Mouse (Mus musculus) MEL (cell line): ENCODE measurements around the gene Bsn. TPM values are rescaled to one million over a fixed set of nuclear protein-coding genes. Genes with fewer than 3 reads are reported as not detected.

Experiments used
- DNase-seq: peaks from one replicate; pipeline ENCODE4 v3.0.0; 2011; ENCODE audit warnings: low read depth, low spot score
- H3K27ac ChIP-seq: 2 replicates; pipeline ENCODE4 v1.5.1; 2012; ENCODE audit warnings: low read depth, mild to moderate bottlenecking, control low read depth, low read length, moderate library complexity; ENCODE audit not compliant: control insufficient read depth
- H3K27me3 ChIP-seq, 2 experiments: fragments of 150-350 bp in 1 of 2; sonication (generic) in 1 of 2; 2 replicates each; pipeline ENCODE4 v1.6.1; 2012; ENCODE audit warnings: low read length in 2 of 2, mild to moderate bottlenecking in 2 of 2, improper control_type of control experiment in 1 of 2, moderate library complexity in 1 of 2; ENCODE audit not compliant: insufficient read depth in 2 of 2, control insufficient read depth in 1 of 2
- H3K36me3 ChIP-seq, 2 experiments: 2 replicates each; pipeline ENCODE4 v1.6.1; 2012 to 2014; ENCODE audit warnings: low read length in 2 of 2, improper control_type of control experiment in 1 of 2, inconsistent platforms in 1 of 2, mild to moderate bottlenecking in 1 of 2; ENCODE audit not compliant: insufficient read depth in 2 of 2, control insufficient read depth in 1 of 2
- H3K4me1 ChIP-seq, 2 experiments: fragments of 150-350 bp in 1 of 2; sonication (generic) in 1 of 2; 2 replicates each; pipeline ENCODE4 v1.6.1; 2012; ENCODE audit warnings: low read length in 2 of 2, improper control_type of control experiment in 1 of 2, mild to moderate bottlenecking in 1 of 2; ENCODE audit not compliant: insufficient read depth in 2 of 2, control insufficient read depth in 1 of 2
- H3K4me3 ChIP-seq, 2 experiments: fragments of 150-350 bp in 1 of 2; sonication (generic) in 1 of 2; 2 replicates each; pipeline ENCODE4 v1.5.1; 2012; ENCODE audit warnings: low read depth in 2 of 2, low read length in 2 of 2, mild to moderate bottlenecking in 2 of 2, moderate library complexity in 2 of 2, control low read depth in 1 of 2, improper control_type of control experiment in 1 of 2; ENCODE audit not compliant: control insufficient read depth in 1 of 2, insufficient read depth in 1 of 2
- H3K79me2 ChIP-seq: 2 replicates; pipeline ENCODE4 v1.6.1; 2012; ENCODE audit warnings: mild to moderate bottlenecking, low read length, moderate library complexity; ENCODE audit not compliant: control insufficient read depth, poor library complexity, insufficient read depth
- H3K9ac ChIP-seq: 2 replicates; pipeline ENCODE4 v1.6.1; 2012; ENCODE audit warnings: low read depth, mild to moderate bottlenecking, control low read depth, low read length, moderate library complexity; ENCODE audit not compliant: control insufficient read depth, poor library complexity, severe bottlenecking
- H3K9me3 ChIP-seq: fragments of 150-350 bp; sonication (generic); replicated peaks from 2 replicates; pipeline ENCODE4 v1.6.1; 2012; ENCODE audit warnings: mild to moderate bottlenecking, low read length, improper control_type of control experiment, moderate library complexity; ENCODE audit not compliant: insufficient read depth
- CHD1 ChIP-seq: IDR thresholded peaks from 2 replicates; pipeline ENCODE4 v1.6.1; 2012; ENCODE audit warnings: low read depth, mild to moderate bottlenecking, inconsistent platforms, low read length, improper control_type of control experiment
- CHD2 ChIP-seq: IDR thresholded peaks from 2 replicates; pipeline ENCODE4 v1.6.1; 2011; ENCODE audit warnings: low read length, improper control_type of control experiment
- CTCF ChIP-seq, 3 experiments: IDR thresholded peaks in 2 of 3; conservative IDR thresholded peaks in 1 of 3; 2 replicates each; pipeline ENCODE4 v1.5.1; 2011 to 2012; ENCODE audit warnings: low read length in 3 of 3, low read depth in 2 of 3, mild to moderate bottlenecking in 2 of 3, improper control_type of control experiment in 1 of 3, inconsistent platforms in 1 of 3, mixed read lengths in 1 of 3, moderate library complexity in 1 of 3; ENCODE audit not compliant: control insufficient read depth in 1 of 3, insufficient read depth in 1 of 3, poor library complexity in 1 of 3, severe bottlenecking in 1 of 3
- E2F4 ChIP-seq: IDR thresholded peaks from 2 replicates; pipeline ENCODE4 v1.6.1; 2011; ENCODE audit warnings: low read depth, low read length, improper control_type of control experiment, borderline replicate concordance
- ELF1 ChIP-seq: IDR thresholded peaks from 2 replicates; pipeline ENCODE4 v1.6.1; 2014; ENCODE audit warnings: low read depth, mild to moderate bottlenecking, inconsistent platforms, low read length, improper control_type of control experiment, moderate library complexity
- GATA1 ChIP-seq: IDR thresholded peaks from 2 replicates; pipeline ENCODE4 v1.6.1; 2011; ENCODE audit warnings: low read depth, low read length, improper control_type of control experiment
- HCFC1 ChIP-seq: IDR thresholded peaks from 2 replicates; pipeline ENCODE4 v1.6.1; 2012; ENCODE audit warnings: low read depth, mild to moderate bottlenecking, inconsistent platforms, low read length, improper control_type of control experiment, moderate library complexity
- MAZ ChIP-seq: IDR thresholded peaks from 2 replicates; pipeline ENCODE4 v1.6.1; 2012; ENCODE audit warnings: low read depth, mild to moderate bottlenecking, inconsistent platforms, low read length, improper control_type of control experiment
- NRF1 ChIP-seq: IDR thresholded peaks from 2 replicates; pipeline ENCODE4 v1.6.1; 2014; ENCODE audit warnings: low read depth, mild to moderate bottlenecking, inconsistent platforms, low read length, improper control_type of control experiment, moderate library complexity; ENCODE audit not compliant: poor library complexity, insufficient read depth, severe bottlenecking
- POLR2AphosphoS2 ChIP-seq: IDR thresholded peaks from 2 replicates; pipeline ENCODE4 v1.6.1; 2011; ENCODE audit warnings: low read length, improper control_type of control experiment
- SIN3A ChIP-seq: IDR thresholded peaks from 2 replicates; pipeline ENCODE4 v1.6.1; 2012; ENCODE audit warnings: low read length, improper control_type of control experiment, inconsistent platforms
- SMC3 ChIP-seq: IDR thresholded peaks from 2 replicates; pipeline ENCODE4 v1.6.1; 2011; ENCODE audit warnings: low read depth, low read length, improper control_type of control experiment
- TAL1 ChIP-seq: IDR thresholded peaks from 2 replicates; pipeline ENCODE4 v1.6.1; 2012; ENCODE audit warnings: mild to moderate bottlenecking, inconsistent platforms, low read length, moderate library complexity, mixed read lengths
- TCF12 ChIP-seq: IDR thresholded peaks from 2 replicates; pipeline ENCODE4 v1.6.1; 2014; ENCODE audit warnings: low read depth, mild to moderate bottlenecking, inconsistent platforms, low read length, improper control_type of control experiment, moderate library complexity
- UBTF ChIP-seq: IDR thresholded peaks from 2 replicates; pipeline ENCODE4 v1.6.1; 2012; ENCODE audit warnings: low read depth, mild to moderate bottlenecking, inconsistent platforms, low read length, improper control_type of control experiment, moderate library complexity, borderline replicate concordance; ENCODE audit not compliant: insufficient read depth
- USF1 ChIP-seq: IDR thresholded peaks from 2 replicates; pipeline ENCODE4 v1.6.1; 2014; ENCODE audit warnings: low read depth, mild to moderate bottlenecking, inconsistent platforms, low read length, improper control_type of control experiment, moderate library complexity
- USF2 ChIP-seq, 2 experiments: IDR thresholded peaks; 2 replicates each; pipeline ENCODE4 v1.6.1; 2011 to 2012; ENCODE audit warnings: improper control_type of control experiment in 2 of 2, low read length in 2 of 2, borderline replicate concordance in 1 of 2, inconsistent platforms in 1 of 2, low read depth in 1 of 2, mild to moderate bottlenecking in 1 of 2; ENCODE audit not compliant: insufficient read depth in 1 of 2
- ZMIZ1 ChIP-seq: IDR thresholded peaks from 2 replicates; pipeline ENCODE4 v1.6.1; 2012; ENCODE audit warnings: low read depth, mild to moderate bottlenecking, inconsistent platforms, low read length, improper control_type of control experiment, moderate library complexity
- ZNF384 ChIP-seq: IDR thresholded peaks from 2 replicates; pipeline ENCODE4 v1.6.1; 2012; ENCODE audit warnings: low read depth, mild to moderate bottlenecking, inconsistent platforms, low read length, improper control_type of control experiment
- polyA plus RNA-seq, 2 experiments: library from polyadenylated mRNA; stranded (reverse) in 1 of 2; unstranded in 1 of 2; fragments of >175 nt in 1 of 2; fragments of >200 nt in 1 of 2; gene quantifications; 2 replicates each; pipeline versions ENCODE4 v1.2.1 to v1.2.4; 2012; ENCODE audit warnings: low replicate concordance in 2 of 2, low read depth in 1 of 2; ENCODE audit not compliant: insufficient read length in 2 of 2, insufficient read depth in 1 of 2, missing spikeins in 1 of 2
- total RNA-seq: library from RNA; depleted of rRNA; stranded (reverse); fragments of 300-350 nt; gene quantifications from 2 replicates; pipeline ENCODE4 v1.2.3, GENCODE M21; 2012

Bsn gene
- total and polyA plus RNA-seq, 3 experiments: 3.5 to 5.6 TPM; not detected in 1

DNA sequence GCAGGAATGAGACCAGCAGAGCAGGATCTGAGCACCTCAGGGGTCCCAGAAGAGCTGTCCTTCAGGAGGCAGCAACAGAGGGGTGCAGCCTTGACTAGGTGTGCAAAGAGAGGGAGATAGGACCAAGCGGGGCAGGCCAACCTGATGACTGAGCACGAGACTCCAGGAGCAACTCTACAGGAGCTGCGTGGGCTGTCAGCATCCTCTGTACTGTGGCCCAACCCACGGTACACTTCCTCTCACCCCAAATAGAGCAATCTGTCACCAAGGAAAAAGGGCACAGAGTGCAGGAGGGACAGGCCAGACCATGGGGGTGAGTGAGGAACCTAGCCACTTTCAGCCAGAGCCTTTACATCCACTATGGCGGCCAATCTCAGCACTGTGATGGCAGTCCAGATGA lies 33.4 kb downstream of the Bsn start:
- H3K9ac ChIP-seq: no peak overlapping the region
- DNase-seq: no peak
- H3K4me1 ChIP-seq: no peaks in the 10 kb centered on the region
- H3K27ac ChIP-seq: no peak overlapping the region
- no peaks in the 10 kb centered on the region for H3K36me3 ChIP-seq
- peaks cover 3 to 6% of the 10 kb centered on the region in 2 experiments for H3K27me3 ChIP-seq
- no peaks in the 10 kb centered on the region for H3K79me2 ChIP-seq
- no peak for TF ChIP-seq TCF12
- H3K4me3 ChIP-seq: no peak overlapping the region
- no peaks in the 10 kb centered on the region for H3K9me3 ChIP-seq

DNA sequence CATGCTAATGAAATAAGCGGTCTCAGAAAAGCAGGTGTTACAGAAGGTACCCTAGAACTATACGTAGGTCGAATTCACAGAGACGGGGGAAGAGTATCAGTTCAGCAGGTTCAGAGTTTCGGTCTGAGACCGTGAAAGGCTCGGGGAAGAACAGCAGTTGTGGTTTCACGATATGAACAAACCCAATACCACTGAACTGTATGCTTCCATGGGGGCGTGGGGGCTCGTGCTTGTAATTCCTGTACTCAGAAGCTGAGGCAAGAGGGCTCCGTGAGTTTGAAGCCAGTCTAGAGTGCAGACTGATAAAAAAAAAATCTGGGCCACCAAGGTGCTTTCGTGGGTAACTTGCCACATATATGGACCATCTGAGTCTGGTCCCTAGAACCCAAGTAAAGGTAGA lies 35.4 kb downstream of the Bsn start:
- Histone ChIP-seq H3K27ac (no peak overlapping the region), H3K9me3 (no peaks in the 10 kb centered on the region), H3K4me3 (no peak overlapping the region), H3K27me3 (peaks cover 3 to 6% of the 10 kb centered on the region in 2 experiments), H3K9ac (no peak overlapping the region), H3K36me3 (no peaks in the 10 kb centered on the region), H3K79me2 (no peaks in the 10 kb centered on the region), H3K4me1 (no peaks in the 10 kb centered on the region)
- TF ChIP-seq USF1 (no peak), ZMIZ1 (no peak), NRF1 (no peak), ZNF384 (no peak), SIN3A (no peak), ELF1 (no peak), CHD1 (no peak), E2F4 (no peak), TAL1 (no peak), UBTF (no peak), POLR2AphosphoS2 (no peak), SMC3 (no peak), HCFC1 (no peak), MAZ (no peak), GATA1 (no peak), CHD2 (no peak), CTCF (IDR thresholded peaks at IDR 0.05 in 2 of 3, conservative IDR thresholded peaks at IDR 0.05 in 1 of 3; ENCODE audit: control insufficient read depth in 1 of 3, insufficient read depth in 1 of 3, low read depth in 2 of 3, low read length in 3 of 3, poor library complexity in 1 of 3, severe bottlenecking in 1 of 3) (no peak), USF2 (IDR thresholded peaks at IDR 0.05; ENCODE audit: borderline replicate concordance in 1 of 2, insufficient read depth in 1 of 2, low read depth in 1 of 2, low read length in 2 of 2) (no peak)
- no peak for DNase-seq
